Mouse (Mus musculus) MEL (cell line): Measurements from ENCODE around the gene Stk26. TPM values are rescaled to one million over a fixed set of nuclear protein-coding genes. Genes with fewer than 3 reads are reported as not detected.
A peak's percentile ranks its signal among the peaks of the same experiment; 100 is the strongest.

Experiments used
- DNase-seq: peaks from one replicate; pipeline ENCODE4 v3.0.0; 2011; ENCODE audit warnings: low read depth, low spot score
- H3K27ac ChIP-seq: 2 replicates; pipeline ENCODE4 v1.5.1; 2012; ENCODE audit warnings: low read depth, mild to moderate bottlenecking, control low read depth, low read length, moderate library complexity; ENCODE audit not compliant: control insufficient read depth
- H3K27me3 ChIP-seq, 2 experiments: fragments of 150-350 bp in 1 of 2; sonication (generic) in 1 of 2; 2 replicates each; pipeline ENCODE4 v1.6.1; 2012; ENCODE audit warnings: low read length in 2 of 2, mild to moderate bottlenecking in 2 of 2, improper control_type of control experiment in 1 of 2, moderate library complexity in 1 of 2; ENCODE audit not compliant: insufficient read depth in 2 of 2, control insufficient read depth in 1 of 2
- H3K36me3 ChIP-seq, 2 experiments: 2 replicates each; pipeline ENCODE4 v1.6.1; 2012 to 2014; ENCODE audit warnings: low read length in 2 of 2, improper control_type of control experiment in 1 of 2, inconsistent platforms in 1 of 2, mild to moderate bottlenecking in 1 of 2; ENCODE audit not compliant: insufficient read depth in 2 of 2, control insufficient read depth in 1 of 2
- H3K4me1 ChIP-seq, 2 experiments: fragments of 150-350 bp in 1 of 2; sonication (generic) in 1 of 2; 2 replicates each; pipeline ENCODE4 v1.6.1; 2012; ENCODE audit warnings: low read length in 2 of 2, improper control_type of control experiment in 1 of 2, mild to moderate bottlenecking in 1 of 2; ENCODE audit not compliant: insufficient read depth in 2 of 2, control insufficient read depth in 1 of 2
- H3K4me3 ChIP-seq, 2 experiments: fragments of 150-350 bp in 1 of 2; sonication (generic) in 1 of 2; 2 replicates each; pipeline ENCODE4 v1.5.1; 2012; ENCODE audit warnings: low read depth in 2 of 2, low read length in 2 of 2, mild to moderate bottlenecking in 2 of 2, moderate library complexity in 2 of 2, control low read depth in 1 of 2, improper control_type of control experiment in 1 of 2; ENCODE audit not compliant: control insufficient read depth in 1 of 2, insufficient read depth in 1 of 2
- H3K79me2 ChIP-seq: 2 replicates; pipeline ENCODE4 v1.6.1; 2012; ENCODE audit warnings: mild to moderate bottlenecking, low read length, moderate library complexity; ENCODE audit not compliant: control insufficient read depth, poor library complexity, insufficient read depth
- H3K9ac ChIP-seq: 2 replicates; pipeline ENCODE4 v1.6.1; 2012; ENCODE audit warnings: low read depth, mild to moderate bottlenecking, control low read depth, low read length, moderate library complexity; ENCODE audit not compliant: control insufficient read depth, poor library complexity, severe bottlenecking
- H3K9me3 ChIP-seq: fragments of 150-350 bp; sonication (generic); replicated peaks from 2 replicates; pipeline ENCODE4 v1.6.1; 2012; ENCODE audit warnings: mild to moderate bottlenecking, low read length, improper control_type of control experiment, moderate library complexity; ENCODE audit not compliant: insufficient read depth
- CTCF ChIP-seq, 3 experiments: IDR thresholded peaks in 2 of 3; conservative IDR thresholded peaks in 1 of 3; 2 replicates each; pipeline ENCODE4 v1.5.1; 2011 to 2012; ENCODE audit warnings: low read length in 3 of 3, low read depth in 2 of 3, mild to moderate bottlenecking in 2 of 3, improper control_type of control experiment in 1 of 3, inconsistent platforms in 1 of 3, mixed read lengths in 1 of 3, moderate library complexity in 1 of 3; ENCODE audit not compliant: control insufficient read depth in 1 of 3, insufficient read depth in 1 of 3, poor library complexity in 1 of 3, severe bottlenecking in 1 of 3
- ETS1 ChIP-seq: IDR thresholded peaks from 2 replicates; pipeline ENCODE4 v1.6.1; 2012; ENCODE audit warnings: low read depth, mild to moderate bottlenecking, inconsistent platforms, low read length, improper control_type of control experiment, moderate library complexity
- JUND ChIP-seq: IDR thresholded peaks from 2 replicates; pipeline ENCODE4 v1.6.1; 2011; ENCODE audit warnings: low read depth, mild to moderate bottlenecking, improper control_type of control experiment, low read length
- MAX ChIP-seq: IDR thresholded peaks from 2 replicates; pipeline ENCODE4 v1.6.1; 2011; ENCODE audit warnings: low read length, improper control_type of control experiment
- MAZ ChIP-seq: IDR thresholded peaks from 2 replicates; pipeline ENCODE4 v1.6.1; 2012; ENCODE audit warnings: low read depth, mild to moderate bottlenecking, inconsistent platforms, low read length, improper control_type of control experiment
- MXI1 ChIP-seq: IDR thresholded peaks from 2 replicates; pipeline ENCODE4 v1.6.1; 2011; ENCODE audit warnings: mild to moderate bottlenecking, low read depth, low read length, improper control_type of control experiment
- MYB ChIP-seq: IDR thresholded peaks from 2 replicates; pipeline ENCODE4 v1.6.1; 2011; ENCODE audit warnings: mild to moderate bottlenecking, low read depth, low read length, improper control_type of control experiment
- NELFE ChIP-seq: IDR thresholded peaks from 2 replicates; pipeline ENCODE4 v1.6.1; 2011; ENCODE audit warnings: low read depth, low read length, improper control_type of control experiment
- RAD21 ChIP-seq: IDR thresholded peaks from 2 replicates; pipeline ENCODE4 v1.6.1; 2011; ENCODE audit warnings: mild to moderate bottlenecking, low read depth, low read length, improper control_type of control experiment
- RCOR1 ChIP-seq: IDR thresholded peaks from 2 replicates; pipeline ENCODE4 v1.6.1; 2012; ENCODE audit warnings: low read depth, mild to moderate bottlenecking, inconsistent platforms, low read length, improper control_type of control experiment
- SIN3A ChIP-seq: IDR thresholded peaks from 2 replicates; pipeline ENCODE4 v1.6.1; 2012; ENCODE audit warnings: low read length, improper control_type of control experiment, inconsistent platforms
- TAL1 ChIP-seq: IDR thresholded peaks from 2 replicates; pipeline ENCODE4 v1.6.1; 2012; ENCODE audit warnings: mild to moderate bottlenecking, inconsistent platforms, low read length, moderate library complexity, mixed read lengths
- UBTF ChIP-seq: IDR thresholded peaks from 2 replicates; pipeline ENCODE4 v1.6.1; 2012; ENCODE audit warnings: low read depth, mild to moderate bottlenecking, inconsistent platforms, low read length, improper control_type of control experiment, moderate library complexity, borderline replicate concordance; ENCODE audit not compliant: insufficient read depth
- ZKSCAN1 ChIP-seq: IDR thresholded peaks from 2 replicates; pipeline ENCODE4 v1.6.1; 2012; ENCODE audit warnings: low read depth, mild to moderate bottlenecking, inconsistent platforms, low read length, improper control_type of control experiment, moderate library complexity
- ZMIZ1 ChIP-seq: IDR thresholded peaks from 2 replicates; pipeline ENCODE4 v1.6.1; 2012; ENCODE audit warnings: low read depth, mild to moderate bottlenecking, inconsistent platforms, low read length, improper control_type of control experiment, moderate library complexity
- ZNF384 ChIP-seq: IDR thresholded peaks from 2 replicates; pipeline ENCODE4 v1.6.1; 2012; ENCODE audit warnings: low read depth, mild to moderate bottlenecking, inconsistent platforms, low read length, improper control_type of control experiment
- polyA plus RNA-seq, 2 experiments: library from polyadenylated mRNA; stranded (reverse) in 1 of 2; unstranded in 1 of 2; fragments of >175 nt in 1 of 2; fragments of >200 nt in 1 of 2; gene quantifications; 2 replicates each; pipeline versions ENCODE4 v1.2.1 to v1.2.4; 2012; ENCODE audit warnings: low replicate concordance in 2 of 2, low read depth in 1 of 2; ENCODE audit not compliant: insufficient read length in 2 of 2, insufficient read depth in 1 of 2, missing spikeins in 1 of 2
- total RNA-seq: library from RNA; depleted of rRNA; stranded (reverse); fragments of 300-350 nt; gene quantifications from 2 replicates; pipeline ENCODE4 v1.2.3, GENCODE M21; 2012

The Stk26 gene
- total and polyA plus RNA-seq, 3 experiments = 8.7 to 10.6 TPM; not detected in 1

GRCm38 (mm10) chrX:50864734-50865133 lies 23.9 kb downstream of the Stk26 start:
- Histone ChIP-seq H3K4me3 (no peak overlapping the region), H3K79me2 (no peaks in the 10 kb centered on the region), H3K27ac (no peak overlapping the region), H3K4me1 (no peaks in the 10 kb centered on the region), H3K9me3 (no peaks in the 10 kb centered on the region), H3K36me3 (no peaks in the 10 kb centered on the region), H3K9ac (no peak overlapping the region), H3K27me3 (no peaks in the 10 kb centered on the region)
- DNase-seq = no peak
- TF ChIP-seq ZKSCAN1 (no peak), NELFE (no peak)

GRCm38 (mm10) chrX:50874246-50875002 lies 33.6 kb downstream of the Stk26 start:
- Histone ChIP-seq H3K4me1 (no peaks in the 10 kb centered on the region), H3K79me2 (no peaks in the 10 kb centered on the region), H3K9me3 (no peaks in the 10 kb centered on the region), H3K4me3 (no peak overlapping the region), H3K27me3 (no peaks in the 10 kb centered on the region), H3K9ac (no peak overlapping the region), H3K27ac (no peak overlapping the region), H3K36me3 (no peaks in the 10 kb centered on the region)
- TF ChIP-seq MAX (no peak), ZMIZ1 (no peak), TAL1 (no peak), MAZ (no peak), RCOR1 (no peak), ETS1 (no peak), ZKSCAN1 (no peak), ZNF384 (no peak), SIN3A (no peak), MXI1 (no peak)
- no peak for DNase-seq

- H3K79me2 ChIP-seq = no peaks in the 10 kb centered on the region
- H3K9me3 ChIP-seq = no peaks in the 10 kb centered on the region
- no peaks in the 10 kb centered on the region for H3K4me1 ChIP-seq
- H3K4me3 ChIP-seq = no peak overlapping the region
- H3K27ac ChIP-seq = no peak overlapping the region
- H3K36me3 ChIP-seq = no peaks in the 10 kb centered on the region
- H3K27me3 ChIP-seq = no peaks in the 10 kb centered on the region
- peak; percentile 2 for DNase-seq
- TF ChIP-seq JUND (no peak), RAD21 (peak; percentile 26), CTCF (IDR thresholded peaks at IDR 0.05 in 2 of 3, conservative IDR thresholded peaks at IDR 0.05 in 1 of 3; ENCODE audit: control insufficient read depth in 1 of 3, insufficient read depth in 1 of 3, low read depth in 2 of 3, low read length in 3 of 3, poor library complexity in 1 of 3, severe bottlenecking in 1 of 3) (peak in 1 of 3 experiments; percentile 5; a peak in 1 of 6 replicates), UBTF (no peak), MYB (no peak), SIN3A (no peak)
- no peak overlapping the region for H3K9ac ChIP-seq
Measured at GRCm38 (mm10) chrX:50887999-50888398, 47.2 kb downstream of the Stk26 start.
